11 mouse cellular contexts compared by ENCODE assay signal in genomic region chr5:19482981-19483380, GRCm38 (mm10).
DNase-seq lines count a peak whose midpoint lies in the region; ATAC-seq and TF ChIP-seq lines count a peak whose summit lies in the region.
"Had no signal": no experiment of that assay in that cellular context is flagged by ENCODE, and none has a peak within 500 bp of the region (broad histone marks: within the 10 kb centered on the region; RNA-seq: fewer than 3 reads in every experiment).

No protein-coding gene starts in this region.

- H3K27ac ChIP-seq in liver, adult 2 months (replicated peaks; ENCODE audit: insufficient read depth, low read depth, low read length) = no peak overlapping the region
- H3K27ac ChIP-seq in liver, embryonic 11.5 days (ENCODE audit: low read depth, low read length) = no peak overlapping the region
- no peak overlapping the region for H3K27ac ChIP-seq in heart, postnatal 0 days (ENCODE audit: low read depth)
- H3K27ac ChIP-seq: lung, embryonic 15.5 days had no signal

- peak; percentile 73 for ATAC-seq in frontal cortex, adult (ENCODE audit: low TSS enrichment)
- ATAC-seq in liver, embryonic 11.5 days (replicated peaks; ENCODE audit: low FRiP score) = no peak
- peak; percentile 57 for ATAC-seq in heart, postnatal 0 days (ENCODE audit: insufficient read depth, low read depth)
- no peak for ATAC-seq in megakaryocyte, adult 5-6 weeks (ENCODE audit: poor library complexity, severe bottlenecking)

- DNase-seq in frontal cortex, postnatal 14 days (ENCODE audit: low spot score in 2 of 2) = no peak
- DNase-seq in liver, adult 2 months (ENCODE audit: extremely low read depth, low read depth, low spot score) = peak; percentile 21
- no peak for DNase-seq in liver, embryonic 11.5 days (ENCODE audit: low spot score)
- DNase-seq in adrenal gland, postnatal 36 days = peak; percentile 79 to 84
- DNase-seq in heart, postnatal 0 days (ENCODE audit: low spot score) = peak; percentile 37
- no peak for DNase-seq in MN1 (ENCODE audit: low spot score)
- DNase-seq: kidney, adult 8-10 months had no signal

- no peaks in the 10 kb centered on the region for H3K27me3 ChIP-seq in liver, adult 2 months (ENCODE audit: control insufficient read depth, insufficient read depth, low read length)
- no peaks in the 10 kb centered on the region for H3K27me3 ChIP-seq in liver, embryonic 11.5 days (replicated peaks; ENCODE audit: control insufficient read depth, insufficient read depth, low read length)
- H3K27me3 ChIP-seq in heart, postnatal 0 days (ENCODE audit: control insufficient read depth, insufficient read depth, low read length) = no peaks in the 10 kb centered on the region
- H3K27me3 ChIP-seq: lung, embryonic 15.5 days had no signal

- no peaks in the 10 kb centered on the region for H3K9me3 ChIP-seq in liver, embryonic 11.5 days (ENCODE audit: control insufficient read depth, low read length)
- no peaks in the 10 kb centered on the region for H3K9me3 ChIP-seq in heart, postnatal 0 days (replicated peaks; ENCODE audit: control insufficient read depth, low read length)
- H3K9me3 ChIP-seq: lung, embryonic 15.5 days had no signal

- TF ChIP-seq POLR2A in liver, adult 2 months (IDR thresholded peaks at IDR 0.05; ENCODE audit: extremely low read depth, insufficient read depth, low read length) = no peak

- TF ChIP-seq CTCF in liver, adult 2 months (IDR thresholded peaks at IDR 0.05; ENCODE audit: low read depth, low read length) = no peak
- no peak for TF ChIP-seq CTCF in heart, postnatal 0 days (IDR thresholded peaks at IDR 0.05; ENCODE audit: low read depth)

- no peaks in the 10 kb centered on the region for H3K36me3 ChIP-seq in liver, adult 2 months (ENCODE audit: control insufficient read depth, insufficient read depth, low read length)
- H3K36me3 ChIP-seq in liver, embryonic 11.5 days (ENCODE audit: control insufficient read depth, insufficient read depth, low read length) = no peaks in the 10 kb centered on the region
- H3K36me3 ChIP-seq in heart, postnatal 0 days (replicated peaks; ENCODE audit: control insufficient read depth, insufficient read depth, low read length) = no peaks in the 10 kb centered on the region
- H3K36me3 ChIP-seq: lung, embryonic 15.5 days had no signal

- H3K79me2 ChIP-seq in liver, adult 2 months (ENCODE audit: control insufficient read depth, insufficient read depth, low read length) = no peaks in the 10 kb centered on the region

- WGBS in liver, adult 2 months = 82% methylated on average over 3 of the region's 3 CpGs
- WGBS in liver, embryonic 11.5 days = 92% methylated on average over 3 of the region's 3 CpGs
- 67% methylated on average over 3 of the region's 3 CpGs for WGBS in heart, postnatal 0 days

- H3K9ac ChIP-seq in liver, adult 2 months (ENCODE audit: low read depth, low read length) = no peak overlapping the region
- H3K9ac ChIP-seq in liver, embryonic 11.5 days (ENCODE audit: low read depth, low read length) = no peak overlapping the region
- H3K9ac ChIP-seq in heart, postnatal 0 days (replicated peaks; ENCODE audit: low read depth, low read length) = no peak overlapping the region
- H3K9ac ChIP-seq: lung, embryonic 15.5 days had no signal

- H3K4me2 ChIP-seq in liver, embryonic 11.5 days = no peak overlapping the region
- no peak overlapping the region for H3K4me2 ChIP-seq in heart, postnatal 0 days (ENCODE audit: low read depth, low read length)
- H3K4me2 ChIP-seq: lung, embryonic 15.5 days had no signal

- TF ChIP-seq EP300 in heart, postnatal 0 days (IDR thresholded peaks at IDR 0.05; ENCODE audit: low read depth) = no peak

- no peak overlapping the region for H3K4me3 ChIP-seq in liver, adult 2 months (ENCODE audit: insufficient read depth, low read depth, low read length)
- H3K4me3 ChIP-seq in liver, embryonic 11.5 days (ENCODE audit: low read depth, low read length) = no peak overlapping the region
- H3K4me3 ChIP-seq in heart, postnatal 0 days (ENCODE audit: low read depth, low read length) = no peak overlapping the region
- H3K4me3 ChIP-seq: lung, embryonic 15.5 days; myocyte had no signal

- no peaks in the 10 kb centered on the region for H3K4me1 ChIP-seq in liver, adult 2 months (ENCODE audit: control insufficient read depth, insufficient read depth, low read length)
- no peaks in the 10 kb centered on the region for H3K4me1 ChIP-seq in liver, embryonic 11.5 days (replicated peaks; ENCODE audit: control insufficient read depth, insufficient read depth, low read length)
- H3K4me1 ChIP-seq in heart, postnatal 0 days (ENCODE audit: control insufficient read depth, insufficient read depth) = no peaks in the 10 kb centered on the region
- H3K4me1 ChIP-seq: lung, embryonic 15.5 days had no signal

Comparison
In these comparisons a context has a peak if more than half of its experiments do, and no peak if none do; other contexts are left out.
1. DNase-seq: peak in liver, adult 2 months (single experiment), adrenal gland, postnatal 36 days (2 of 2) and heart, postnatal 0 days (single experiment); none in frontal cortex, postnatal 14 days (0 of 2), liver, embryonic 11.5 days (single experiment) and MN1 (single experiment).
2. ATAC-seq: peak in frontal cortex, adult (single experiment) and heart, postnatal 0 days (single experiment); none in liver, embryonic 11.5 days (single experiment) and megakaryocyte, adult 5-6 weeks (single experiment).